Mouse (Mus musculus): ENCODE results near the gene Tgfbr3. TPM values are rescaled to one million over a fixed set of nuclear protein-coding genes. Genes with fewer than 3 reads are reported as not detected.

The Tgfbr3 gene
- polyA plus RNA-seq, 1 experiment, result 20.7 TPM

GRCm38 (mm10) chr5:107243445-107243844 is 46.0 kb downstream of the Tgfbr3 start:
- Histone ChIP-seq H3K36me3 (ENCODE audit: control insufficient read depth, insufficient read depth, low read length) (no peaks in the 10 kb centered on the region), H3K27ac (ENCODE audit: control insufficient read depth, insufficient read depth, low read length) (no peak overlapping the region), H3K4me3 (ENCODE audit: control insufficient read depth, insufficient read depth, low read length) (no peak overlapping the region), H3K4me1 (replicated peaks; ENCODE audit: control insufficient read depth, insufficient read depth, low read length) (no peaks in the 10 kb centered on the region), H3K27me3 (ENCODE audit: control insufficient read depth, insufficient read depth, low read length) (no peaks in the 10 kb centered on the region)
- 96% methylated on average over 2 of the region's 2 CpGs for WGBS
- no peak for DNase-seq
- TF ChIP-seq POLR2A (IDR thresholded peaks at IDR 0.05; ENCODE audit: control insufficient read depth, extremely low read depth, insufficient read depth, low read length, poor library complexity), result no peak
- TF ChIP-seq CTCF (IDR thresholded peaks at IDR 0.05; ENCODE audit: borderline replicate concordance, control insufficient read depth, extremely low read depth, insufficient read depth, low read length, poor library complexity), result no peak

GRCm38 (mm10) chr5:107242993-107243392 is 46.4 kb downstream of the Tgfbr3 start:
- no peak for TF ChIP-seq CTCF (IDR thresholded peaks at IDR 0.05; ENCODE audit: borderline replicate concordance, control insufficient read depth, extremely low read depth, insufficient read depth, low read length, poor library complexity)
- no peak for TF ChIP-seq POLR2A (IDR thresholded peaks at IDR 0.05; ENCODE audit: control insufficient read depth, extremely low read depth, insufficient read depth, low read length, poor library complexity)
- H3K27me3 ChIP-seq (ENCODE audit: control insufficient read depth, insufficient read depth, low read length), result no peaks in the 10 kb centered on the region
- H3K4me1 ChIP-seq (replicated peaks; ENCODE audit: control insufficient read depth, insufficient read depth, low read length), result no peaks in the 10 kb centered on the region
- H3K4me3 ChIP-seq (ENCODE audit: control insufficient read depth, insufficient read depth, low read length), result no peak overlapping the region
- no peaks in the 10 kb centered on the region for H3K36me3 ChIP-seq (ENCODE audit: control insufficient read depth, insufficient read depth, low read length)
- 90% methylated on average over 4 of the region's 4 CpGs for WGBS
- no peak for DNase-seq
- H3K27ac ChIP-seq (ENCODE audit: control insufficient read depth, insufficient read depth, low read length), result no peak overlapping the region

- H3K36me3 ChIP-seq (ENCODE audit: control insufficient read depth, insufficient read depth, low read length), result no peaks in the 10 kb centered on the region
- peaks cover 8% of the 10 kb centered on the region for H3K4me1 ChIP-seq (replicated peaks; ENCODE audit: control insufficient read depth, insufficient read depth, low read length)
- WGBS, result 44% methylated on average over 1 of the region's 1 CpGs
- H3K27me3 ChIP-seq (ENCODE audit: control insufficient read depth, insufficient read depth, low read length), result no peaks in the 10 kb centered on the region
- TF ChIP-seq POLR2A (IDR thresholded peaks at IDR 0.05; ENCODE audit: control insufficient read depth, extremely low read depth, insufficient read depth, low read length, poor library complexity), result no peak
- no peak for TF ChIP-seq CTCF (IDR thresholded peaks at IDR 0.05; ENCODE audit: borderline replicate concordance, control insufficient read depth, extremely low read depth, insufficient read depth, low read length, poor library complexity)
- H3K27ac ChIP-seq (ENCODE audit: control insufficient read depth, insufficient read depth, low read length), result no peak overlapping the region
- no peak overlapping the region for H3K4me3 ChIP-seq (ENCODE audit: control insufficient read depth, insufficient read depth, low read length)
- no peak for DNase-seq
These were observed 49.2 kb downstream of the Tgfbr3 start for GRCm38 (mm10) chr5:107240276-107240675.

- no peak for TF ChIP-seq CTCF (IDR thresholded peaks at IDR 0.05; ENCODE audit: borderline replicate concordance, control insufficient read depth, extremely low read depth, insufficient read depth, low read length, poor library complexity)
- TF ChIP-seq POLR2A (IDR thresholded peaks at IDR 0.05; ENCODE audit: control insufficient read depth, extremely low read depth, insufficient read depth, low read length, poor library complexity), result no peak
- Histone ChIP-seq H3K36me3 (ENCODE audit: control insufficient read depth, insufficient read depth, low read length) (no peaks in the 10 kb centered on the region), H3K27ac (ENCODE audit: control insufficient read depth, insufficient read depth, low read length) (no peak overlapping the region), H3K4me1 (replicated peaks; ENCODE audit: control insufficient read depth, insufficient read depth, low read length) (peaks cover 8% of the 10 kb centered on the region), H3K4me3 (ENCODE audit: control insufficient read depth, insufficient read depth, low read length) (no peak overlapping the region), H3K27me3 (ENCODE audit: control insufficient read depth, insufficient read depth, low read length) (no peaks in the 10 kb centered on the region)
- no peak for DNase-seq
- WGBS, result 96% methylated on average over 7 of the region's 7 CpGs
These were observed 51.4 kb downstream of the Tgfbr3 start for GRCm38 (mm10) chr5:107237971-107238426.

- DNase-seq, result no peak
- TF ChIP-seq POLR2A (IDR thresholded peaks at IDR 0.05; ENCODE audit: control insufficient read depth, extremely low read depth, insufficient read depth, low read length, poor library complexity) (no peak), CTCF (IDR thresholded peaks at IDR 0.05; ENCODE audit: borderline replicate concordance, control insufficient read depth, extremely low read depth, insufficient read depth, low read length, poor library complexity) (no peak)
- no peaks in the 10 kb centered on the region for H3K27me3 ChIP-seq (ENCODE audit: control insufficient read depth, insufficient read depth, low read length)
- no peaks in the 10 kb centered on the region for H3K36me3 ChIP-seq (ENCODE audit: control insufficient read depth, insufficient read depth, low read length)
- H3K4me1 ChIP-seq (replicated peaks; ENCODE audit: control insufficient read depth, insufficient read depth, low read length), result peaks cover 8% of the 10 kb centered on the region
- 25% methylated on average over 6 of the region's 6 CpGs for WGBS
- no peak overlapping the region for H3K4me3 ChIP-seq (ENCODE audit: control insufficient read depth, insufficient read depth, low read length)
- H3K27ac ChIP-seq (ENCODE audit: control insufficient read depth, insufficient read depth, low read length), result no peak overlapping the region
These were observed 52.5 kb downstream of the Tgfbr3 start for GRCm38 (mm10) chr5:107236975-107237374.

DNA sequence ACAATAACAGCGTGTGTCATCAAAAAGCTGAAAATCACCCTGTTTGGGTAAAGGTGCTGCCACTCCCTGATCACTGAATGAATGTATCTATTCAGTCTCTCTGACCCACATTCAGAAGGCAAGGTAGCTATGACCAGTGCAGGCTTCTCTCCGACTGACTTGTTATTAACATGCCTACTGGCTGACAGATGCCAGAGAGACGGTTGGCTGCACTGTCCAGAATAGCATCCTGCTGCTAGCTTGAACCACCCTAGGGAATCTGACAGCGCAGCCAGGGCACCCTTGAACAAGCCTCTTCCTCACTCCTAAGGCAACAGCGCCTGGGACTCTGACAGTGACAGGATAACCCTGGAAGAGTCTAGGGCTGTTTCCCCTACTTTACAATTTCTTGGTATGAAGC is 53.4 kb downstream of the Tgfbr3 start:
- H3K36me3 ChIP-seq (ENCODE audit: control insufficient read depth, insufficient read depth, low read length), result no peaks in the 10 kb centered on the region
- no peak overlapping the region for H3K4me3 ChIP-seq (ENCODE audit: control insufficient read depth, insufficient read depth, low read length)
- H3K27ac ChIP-seq (ENCODE audit: control insufficient read depth, insufficient read depth, low read length), result no peak overlapping the region
- WGBS, result 94% methylated on average over 5 of the region's 5 CpGs
- no peak for TF ChIP-seq POLR2A (IDR thresholded peaks at IDR 0.05; ENCODE audit: control insufficient read depth, extremely low read depth, insufficient read depth, low read length, poor library complexity)
- TF ChIP-seq CTCF (IDR thresholded peaks at IDR 0.05; ENCODE audit: borderline replicate concordance, control insufficient read depth, extremely low read depth, insufficient read depth, low read length, poor library complexity), result no peak
- DNase-seq, result no peak
- no peaks in the 10 kb centered on the region for H3K27me3 ChIP-seq (ENCODE audit: control insufficient read depth, insufficient read depth, low read length)
- peaks cover 8% of the 10 kb centered on the region for H3K4me1 ChIP-seq (replicated peaks; ENCODE audit: control insufficient read depth, insufficient read depth, low read length)
